Mouse (Mus musculus) heart, adult 2 months (tissue): ENCODE measurements at regions not wholly inside any gene's neighbourhood (a gene's known extent, or its start where the extent isn't known, plus 50 kb on each side); places are given as distances from the start of the nearest gene placed in this dataset.

ENCODE experiments used
- CTCF ChIP-seq: fragments of 200-600 bp; IDR thresholded peaks from 2 replicates; pipeline ENCODE4 v1.8.1; 2022; ENCODE audit warnings: antibody characterized with exemption, mild to moderate bottlenecking, moderate library complexity
- POLR2A ChIP-seq: fragments of 200-500 bp; IDR thresholded peaks from 2 replicates; pipeline ENCODE4 v1.6.1; 2011; ENCODE audit warnings: mild to moderate bottlenecking, low read depth, low read length, control low read depth; ENCODE audit not compliant: insufficient read depth

DNA sequence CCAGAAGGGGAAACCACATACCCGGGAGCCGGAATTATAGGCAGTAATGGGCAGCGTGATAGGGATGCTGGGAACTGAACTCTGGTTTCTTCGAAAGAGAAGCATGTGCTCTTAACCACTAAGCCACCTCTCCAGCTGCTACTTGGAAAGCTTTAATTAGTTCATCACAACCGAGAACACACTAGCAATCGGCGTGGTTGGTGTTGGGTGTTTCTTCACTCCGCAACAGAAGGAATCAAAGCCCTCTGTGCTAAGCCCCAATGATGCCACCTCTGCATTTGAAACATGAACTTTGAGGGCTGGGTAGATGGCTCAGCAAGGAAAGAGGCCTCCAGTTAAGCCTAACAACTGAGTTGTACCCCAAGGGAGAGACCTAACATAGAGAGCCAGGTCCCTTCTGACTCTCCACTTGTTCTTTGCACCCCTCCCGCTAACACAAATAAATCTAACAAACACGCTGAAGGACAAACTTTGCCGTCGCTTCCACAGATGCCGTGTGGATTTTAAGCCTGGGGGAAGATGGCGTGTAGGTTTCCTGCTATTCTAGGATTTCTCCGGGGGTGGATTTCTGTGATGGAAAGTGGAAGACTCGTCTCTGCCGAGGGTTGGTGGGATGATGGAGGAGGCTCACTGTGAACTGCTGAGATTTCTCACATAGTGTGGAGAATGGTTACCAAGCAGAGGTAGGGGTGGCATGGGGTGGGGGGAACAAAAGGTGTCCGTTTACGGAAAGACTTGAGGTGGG lies 257.4 kb downstream of the Diras2 start:
- TF ChIP-seq CTCF (no peak), POLR2A (no peak)
